Mouse (Mus musculus) MEL (cell line): ENCODE results near the gene Washc2.

ENCODE experiments used
- CTCF ChIP-seq, 3 experiments: IDR thresholded peaks in 2 of 3; conservative IDR thresholded peaks in 1 of 3; 2 replicates each; pipeline ENCODE4 v1.5.1; 2011 to 2012; ENCODE audit warnings: low read length in 3 of 3, low read depth in 2 of 3, mild to moderate bottlenecking in 2 of 3, improper control_type of control experiment in 1 of 3, inconsistent platforms in 1 of 3, mixed read lengths in 1 of 3, moderate library complexity in 1 of 3; ENCODE audit not compliant: control insufficient read depth in 1 of 3, insufficient read depth in 1 of 3, poor library complexity in 1 of 3, severe bottlenecking in 1 of 3
- NRF1 ChIP-seq: IDR thresholded peaks from 2 replicates; pipeline ENCODE4 v1.6.1; 2014; ENCODE audit warnings: low read depth, mild to moderate bottlenecking, inconsistent platforms, low read length, improper control_type of control experiment, moderate library complexity; ENCODE audit not compliant: poor library complexity, insufficient read depth, severe bottlenecking
- UBTF ChIP-seq: IDR thresholded peaks from 2 replicates; pipeline ENCODE4 v1.6.1; 2012; ENCODE audit warnings: low read depth, mild to moderate bottlenecking, inconsistent platforms, low read length, improper control_type of control experiment, moderate library complexity, borderline replicate concordance; ENCODE audit not compliant: insufficient read depth

- TF ChIP-seq NRF1 (no peak), CTCF (IDR thresholded peaks at IDR 0.05 in 2 of 3, conservative IDR thresholded peaks at IDR 0.05 in 1 of 3; ENCODE audit: control insufficient read depth in 1 of 3, insufficient read depth in 1 of 3, low read depth in 2 of 3, low read length in 3 of 3, poor library complexity in 1 of 3, severe bottlenecking in 1 of 3) (no peak), UBTF (no peak)
Measured at GRCm38 (mm10) chr6:116238083-116238482, 30.2 kb downstream of the Washc2 start.
